Mouse (Mus musculus): Measurements from ENCODE around the gene A030014E15Rik.
"Not testable (repeated sequence)": the region's sequence is repeated elsewhere in the genome, so short reads cannot be mapped to it uniquely, and the experiment has no call there.

Gene A030014E15Rik

DNA sequence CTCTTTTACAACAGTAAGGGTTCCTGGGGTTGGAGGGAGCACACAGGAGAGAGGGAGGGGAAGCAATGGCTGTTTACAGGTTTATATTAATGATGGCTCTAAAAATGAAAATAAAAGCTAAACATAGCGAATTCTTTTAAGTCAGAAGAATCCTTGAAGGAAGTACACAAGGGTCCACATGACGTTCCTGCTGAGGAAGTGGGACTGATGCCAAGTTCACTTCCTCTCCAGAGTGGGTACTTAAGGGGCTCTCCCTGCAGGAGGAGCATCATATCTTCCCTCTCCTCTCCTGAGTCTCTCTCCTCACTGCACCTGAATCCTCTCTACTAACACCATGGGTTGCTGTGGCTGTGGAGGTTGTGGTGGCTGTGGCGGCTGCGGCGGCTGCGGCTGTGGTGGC, at the start of gene A030014E15Rik:
Gene A030014E15Rik, plus strand, starts transcription at position 268 of the 400 bp plus-strand sequence.
- DNase-seq (ENCODE audit: low read depth in 1 of 2, low spot score in 2 of 2), result no peak

DNA sequence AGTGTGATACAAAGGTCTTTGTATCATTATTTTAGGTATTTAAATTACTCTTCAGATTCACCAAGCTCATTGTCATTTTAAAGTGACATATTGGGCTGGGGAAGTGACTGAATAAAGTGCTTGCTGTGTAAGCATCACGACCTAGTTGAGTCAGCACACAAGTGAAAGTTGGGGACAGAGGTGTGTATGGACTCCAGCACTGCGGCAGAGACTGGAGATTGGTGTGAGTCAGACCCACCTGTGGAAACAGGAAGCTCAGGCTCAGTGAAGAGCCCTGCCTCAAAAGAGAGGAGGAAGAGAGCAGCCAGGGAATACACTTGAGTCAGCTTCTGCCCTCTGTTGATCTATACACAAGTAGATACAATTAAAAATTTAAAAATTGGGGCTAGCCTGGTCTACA, 45.5 kb upstream of the A030014E15Rik start:
- no peak for DNase-seq (ENCODE audit: low read depth in 1 of 2, low spot score in 2 of 2)

DNA sequence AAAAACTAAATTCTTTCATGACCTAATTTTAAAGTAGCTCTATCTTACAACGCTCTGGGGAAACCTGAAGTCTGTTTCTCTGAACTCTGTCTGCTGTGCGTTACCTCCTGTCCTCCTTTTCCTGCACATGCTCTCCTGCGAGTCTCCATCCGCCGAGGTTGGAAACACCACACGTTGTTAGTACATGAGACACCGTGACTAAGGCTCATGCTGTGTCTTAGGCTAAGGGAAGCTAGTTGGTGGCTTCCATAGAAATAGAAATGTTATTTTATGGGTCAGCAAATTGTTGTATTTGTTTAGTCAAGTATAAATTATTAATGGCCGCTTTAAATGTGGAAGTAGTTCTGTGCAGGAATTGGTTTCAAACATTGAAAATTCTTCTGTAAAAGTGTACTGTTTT, 44.5 kb upstream of the A030014E15Rik start:
- DNase-seq (ENCODE audit: low read depth in 1 of 2, low spot score in 2 of 2), result no peak

DNA sequence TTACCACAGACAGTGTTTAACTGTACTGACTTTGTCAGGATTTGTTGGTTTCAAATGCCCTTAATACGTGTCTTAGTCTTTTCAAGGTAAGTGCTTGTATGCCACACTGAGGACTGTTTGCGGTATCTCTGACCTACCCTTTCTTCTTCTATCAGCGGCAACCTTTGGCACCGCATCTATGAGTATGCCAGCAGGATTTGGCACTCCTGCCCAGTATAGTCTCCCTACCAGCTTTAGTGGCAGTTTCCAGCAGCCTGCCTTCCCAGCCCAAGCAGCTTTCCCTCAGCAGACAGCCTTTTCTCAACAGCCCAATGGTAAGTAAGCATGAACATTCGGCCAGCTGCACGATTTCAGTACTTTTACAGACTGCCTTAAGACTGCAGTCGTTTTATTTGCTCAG, 31.4 kb upstream of the A030014E15Rik start:
- DNase-seq (ENCODE audit: low read depth in 1 of 2, low spot score in 2 of 2), result no peak

DNA sequence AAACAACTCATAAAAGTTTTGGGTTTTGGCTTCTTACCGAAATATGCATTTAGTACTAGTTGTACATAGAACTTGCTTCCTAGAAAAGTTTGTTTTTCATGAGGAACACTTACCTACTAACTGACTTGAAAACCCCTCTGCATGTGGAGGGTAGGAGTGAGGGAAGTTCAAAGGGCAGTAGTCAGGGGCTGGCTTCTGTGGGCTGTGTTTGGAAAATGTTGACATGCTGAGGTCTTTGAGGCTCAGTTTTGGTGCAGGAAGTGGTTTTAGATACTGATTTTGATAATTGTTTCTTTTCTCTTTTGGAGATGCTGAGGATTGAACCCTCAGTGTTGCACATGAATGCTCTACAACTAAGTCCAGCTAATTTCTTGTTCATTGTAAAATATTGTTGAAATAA, 24.1 kb upstream of the A030014E15Rik start:
- DNase-seq (ENCODE audit: low read depth in 1 of 2, low spot score in 2 of 2), result no peak

DNA sequence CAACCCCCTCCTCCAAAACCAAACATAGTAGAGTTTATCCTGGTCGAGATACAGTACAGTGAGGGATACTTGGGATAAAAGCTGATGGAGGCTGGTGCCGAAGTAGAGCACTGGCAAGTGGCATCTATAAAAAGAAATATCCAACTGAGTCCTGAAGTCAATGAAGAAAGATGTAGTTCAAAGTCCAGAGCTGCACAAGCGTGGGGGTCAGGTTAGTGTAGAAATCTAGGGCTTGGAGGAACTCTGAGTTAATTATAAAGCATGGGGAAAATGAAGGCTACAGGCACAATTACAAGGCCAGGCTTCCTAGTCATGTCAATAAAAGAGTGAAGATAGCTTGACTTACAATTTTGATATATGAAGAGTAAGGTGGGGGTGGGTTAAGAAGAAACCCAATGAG, 23.5 kb upstream of the A030014E15Rik start:
- DNase-seq (ENCODE audit: low read depth in 1 of 2, low spot score in 2 of 2), result no peak

DNA sequence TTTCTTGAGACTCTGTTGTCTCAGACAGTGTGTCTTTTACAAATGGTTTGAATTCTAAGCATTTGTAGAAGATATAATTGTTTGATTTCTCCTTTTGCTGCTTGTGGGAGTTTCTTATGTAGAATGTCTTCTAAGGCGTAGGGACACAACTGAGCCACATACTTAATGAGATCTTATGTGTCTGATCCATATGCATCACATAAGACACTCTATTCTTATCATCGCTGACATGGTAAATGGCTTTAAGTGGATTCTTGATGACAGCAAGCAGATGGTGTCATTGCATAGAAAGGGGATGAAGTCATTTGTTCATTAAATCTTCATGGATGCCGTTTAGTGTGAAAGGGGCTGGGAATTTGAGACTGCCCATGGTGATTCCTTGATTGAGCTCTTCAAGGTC, 18.8 kb upstream of the A030014E15Rik start:
- no peak for DNase-seq (ENCODE audit: low read depth in 1 of 2, low spot score in 2 of 2)

DNA sequence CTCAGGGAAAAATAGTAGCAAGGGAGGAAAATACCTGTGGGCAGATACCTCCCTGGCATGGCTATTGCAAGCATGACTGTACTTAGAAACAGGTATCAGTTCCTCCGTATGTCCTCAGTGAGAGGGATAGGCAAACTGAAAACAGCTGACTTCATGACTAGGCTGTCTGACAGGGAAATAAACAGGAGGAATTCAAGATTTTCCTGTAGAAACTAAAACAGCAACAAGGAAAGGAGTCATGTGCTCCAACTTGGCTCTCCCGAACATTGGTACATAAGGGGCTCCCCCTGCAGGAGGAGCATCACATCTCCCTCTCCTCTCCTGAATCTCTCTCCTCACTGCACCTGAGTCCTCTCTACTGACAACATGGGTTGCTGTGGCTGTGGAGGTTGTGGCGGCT, 11.7 kb upstream of the A030014E15Rik start, which contains the start of gene A030005L19Rik:
Gene A030005L19Rik, plus strand, starts transcription at position 301 of the 400 bp plus-strand sequence.
- DNase-seq (ENCODE audit: low read depth in 1 of 2, low spot score in 2 of 2), result no peak

DNA sequence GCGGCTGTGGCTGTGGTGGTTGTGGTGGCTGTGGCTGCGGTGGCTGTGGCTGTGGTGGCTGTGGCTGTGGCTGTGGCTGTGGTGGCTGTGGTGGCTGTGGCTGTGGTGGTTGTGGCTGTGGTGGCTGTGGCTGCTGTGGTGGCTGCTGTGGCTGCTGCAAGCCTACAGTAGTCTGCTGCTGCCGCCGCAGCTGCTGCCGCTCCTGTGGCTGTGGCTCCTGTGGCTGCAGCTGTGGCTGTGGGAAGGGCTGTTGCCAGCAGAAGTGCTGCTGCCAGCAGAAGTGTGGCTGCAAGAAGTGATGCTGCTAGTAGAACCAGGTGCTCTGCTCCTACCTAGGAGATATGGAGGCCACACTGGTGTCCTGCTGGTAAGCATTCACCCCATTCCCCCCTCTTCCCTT, 11.3 kb upstream of the A030014E15Rik start:
- DNase-seq (ENCODE audit: low read depth in 1 of 2, low spot score in 2 of 2), result not testable (repeated sequence)

DNA sequence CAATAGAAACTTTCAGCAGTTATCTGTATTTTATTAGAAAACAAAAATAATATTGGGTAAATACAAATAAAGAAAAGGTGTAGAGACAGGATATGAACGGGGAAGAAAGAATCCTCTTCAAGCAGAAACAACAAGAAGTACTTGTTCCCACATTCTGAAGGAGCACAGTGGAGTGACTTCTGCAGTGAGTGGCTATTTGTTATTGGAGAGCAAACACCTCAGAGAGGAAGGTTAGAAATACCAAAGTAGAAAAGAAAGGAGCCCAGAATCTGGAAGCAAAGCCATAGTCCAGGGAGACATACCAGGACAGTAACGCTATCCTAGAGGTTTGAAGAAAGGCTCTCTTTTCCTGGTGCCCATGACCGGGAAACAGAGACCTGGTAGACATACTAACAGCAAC, 5.8 kb downstream of the A030014E15Rik start:
- DNase-seq (ENCODE audit: low read depth in 1 of 2, low spot score in 2 of 2), result not testable (repeated sequence)

DNA sequence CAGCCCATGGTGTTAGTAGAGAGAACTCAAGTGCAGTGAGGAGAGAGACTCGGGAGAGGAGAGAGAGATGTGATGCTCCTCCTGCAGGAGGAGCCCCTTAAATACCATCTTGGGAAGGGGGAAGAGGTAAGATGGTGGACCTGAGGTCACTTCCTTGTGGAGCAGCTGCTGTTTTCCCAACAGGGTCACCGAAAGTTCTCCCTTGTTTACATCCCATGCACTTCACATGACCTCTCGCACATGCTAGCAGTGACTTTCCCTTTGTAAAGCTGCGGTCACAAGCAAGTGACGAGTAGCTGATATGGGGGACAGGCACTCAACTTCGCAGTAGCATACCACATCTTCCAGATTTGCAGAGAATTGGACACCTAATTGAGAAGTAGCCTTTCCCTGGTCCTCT, 6.6 kb downstream of the A030014E15Rik start, which contains the start of gene Gm6217:
Gene Gm6217, minus strand, starts transcription at position 74 of the 400 bp plus-strand sequence.
- DNase-seq (ENCODE audit: low read depth in 1 of 2, low spot score in 2 of 2), result not testable (repeated sequence)

DNA sequence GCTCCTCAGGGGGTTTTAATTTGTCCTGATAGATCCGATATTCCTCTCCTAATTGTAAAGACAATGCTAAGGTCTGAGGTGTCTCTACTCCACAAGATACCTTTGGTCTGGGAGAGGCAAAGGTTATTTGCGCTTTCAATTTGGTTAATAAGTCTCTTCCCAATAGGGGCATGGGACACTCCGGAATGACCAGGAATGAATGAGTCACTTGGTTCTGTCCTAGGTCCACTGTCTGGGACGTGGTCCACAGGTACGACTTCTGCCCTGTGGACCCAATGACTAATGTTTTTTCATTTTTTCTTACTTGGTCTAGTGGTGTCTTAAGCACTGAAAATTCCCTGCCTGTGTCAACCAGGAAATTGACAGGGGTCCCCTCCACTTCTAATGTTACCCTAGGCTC, 13.9 kb downstream of the A030014E15Rik start:
- DNase-seq (ENCODE audit: low read depth in 1 of 2, low spot score in 2 of 2), result no peak

DNA sequence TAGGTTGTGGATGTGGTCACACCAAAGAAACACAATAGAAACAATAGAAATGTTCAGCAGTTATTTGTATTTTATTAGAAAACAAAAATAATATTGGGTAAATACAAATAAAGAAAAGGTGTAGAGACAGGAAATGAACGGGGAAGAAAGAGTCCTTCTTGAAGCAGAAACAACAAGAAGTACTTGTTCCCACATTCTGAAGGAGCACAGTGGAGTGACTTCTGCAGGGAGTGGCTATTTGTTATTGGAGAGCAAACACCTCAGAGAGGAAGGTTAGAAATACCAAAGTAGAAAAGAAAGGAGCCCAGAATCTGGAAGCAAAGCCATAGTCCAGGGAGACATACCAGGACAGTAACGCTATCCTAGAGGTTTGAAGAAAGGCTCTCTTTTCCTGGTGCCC, 17.8 kb downstream of the A030014E15Rik start:
- DNase-seq (ENCODE audit: low read depth in 1 of 2, low spot score in 2 of 2), result not testable (repeated sequence)

DNA sequence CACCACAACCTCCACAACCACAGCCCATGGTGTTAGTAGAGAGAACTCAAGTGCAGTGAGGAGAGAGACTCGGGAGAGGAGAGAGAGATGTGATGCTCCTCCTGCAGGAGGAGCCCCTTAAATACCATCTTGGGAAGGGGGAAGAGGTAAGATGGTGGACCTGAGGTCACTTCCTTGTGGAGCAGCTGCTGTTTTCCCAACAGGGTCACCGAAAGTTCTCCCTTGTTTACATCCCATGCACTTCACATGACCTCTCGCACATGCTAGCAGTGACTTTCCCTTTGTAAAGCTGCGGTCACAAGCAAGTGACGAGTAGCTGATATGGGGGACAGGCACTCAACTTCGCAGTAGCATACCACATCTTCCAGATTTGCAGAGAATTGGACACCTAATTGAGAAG, 18.6 kb downstream of the A030014E15Rik start, which contains the start of gene A030003K21Rik:
Gene A030003K21Rik, minus strand, starts transcription at position 94 of the 400 bp plus-strand sequence.
- DNase-seq (ENCODE audit: low read depth in 1 of 2, low spot score in 2 of 2), result not testable (repeated sequence)

DNA sequence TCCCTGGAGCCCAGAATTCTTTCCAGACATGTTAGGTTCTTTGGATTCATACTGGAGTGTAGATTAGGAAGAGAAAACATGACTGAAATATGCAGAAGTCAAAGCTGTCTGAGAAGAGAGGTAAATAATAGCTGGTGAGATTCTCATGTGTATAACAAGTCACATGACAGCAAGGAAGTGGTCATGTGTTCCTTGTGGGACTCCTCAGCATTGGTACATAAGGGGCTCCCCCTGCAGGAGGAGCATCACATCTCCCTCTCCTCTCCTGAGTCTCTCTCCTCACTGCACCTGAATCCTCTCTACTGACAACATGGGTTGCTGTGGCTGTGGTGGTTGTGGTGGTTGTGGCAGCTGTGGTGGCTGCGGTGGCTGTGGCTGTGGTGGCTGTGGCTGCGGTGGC, 21.3 kb downstream of the A030014E15Rik start:
- DNase-seq (ENCODE audit: low read depth in 1 of 2, low spot score in 2 of 2), result not testable (repeated sequence)

DNA sequence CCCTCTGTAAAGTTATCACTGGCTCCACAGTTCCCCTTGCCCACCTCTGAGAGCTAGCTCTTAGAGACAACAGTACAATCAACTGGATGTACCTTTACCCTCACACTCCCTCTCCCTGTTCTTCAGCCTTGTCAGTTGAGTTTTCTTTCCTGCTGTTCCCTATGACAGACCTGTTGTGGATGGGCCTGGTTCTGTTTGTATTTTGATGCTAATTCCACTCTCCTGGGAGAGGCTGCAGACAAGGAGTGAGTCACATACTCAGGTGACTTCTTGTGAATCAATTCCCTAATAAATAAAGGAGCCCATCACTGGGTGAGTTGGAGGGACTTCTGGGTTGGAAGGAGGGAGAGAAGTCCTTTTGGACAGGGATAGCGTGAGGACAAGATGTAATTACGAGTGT, 23.9 kb downstream of the A030014E15Rik start:
- no peak for DNase-seq (ENCODE audit: low read depth in 1 of 2, low spot score in 2 of 2)

DNA sequence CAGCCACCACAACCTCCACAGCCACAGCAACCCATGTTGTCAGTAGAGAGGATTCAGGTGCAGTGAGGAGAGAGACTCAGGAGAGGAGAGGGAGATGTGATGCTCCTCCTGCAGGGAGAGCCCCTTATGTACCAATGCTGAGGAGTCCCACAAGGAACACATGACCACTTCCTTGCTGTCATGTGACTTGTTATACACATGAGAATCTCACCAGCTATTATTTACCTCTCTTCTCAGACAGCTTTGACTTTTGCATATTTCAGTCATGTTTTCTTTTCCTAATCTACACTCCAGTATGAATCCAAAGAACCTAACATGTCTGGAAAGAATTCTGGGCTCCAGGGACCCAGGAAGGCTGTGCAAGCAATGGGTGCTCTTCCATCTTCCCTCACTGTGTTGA, 31.2 kb downstream of the A030014E15Rik start, which contains the start of gene Gm7544:
Gene Gm7544, minus strand, starts transcription at position 101 of the 400 bp plus-strand sequence.
- DNase-seq (ENCODE audit: low read depth in 1 of 2, low spot score in 2 of 2), result not testable (repeated sequence)

DNA sequence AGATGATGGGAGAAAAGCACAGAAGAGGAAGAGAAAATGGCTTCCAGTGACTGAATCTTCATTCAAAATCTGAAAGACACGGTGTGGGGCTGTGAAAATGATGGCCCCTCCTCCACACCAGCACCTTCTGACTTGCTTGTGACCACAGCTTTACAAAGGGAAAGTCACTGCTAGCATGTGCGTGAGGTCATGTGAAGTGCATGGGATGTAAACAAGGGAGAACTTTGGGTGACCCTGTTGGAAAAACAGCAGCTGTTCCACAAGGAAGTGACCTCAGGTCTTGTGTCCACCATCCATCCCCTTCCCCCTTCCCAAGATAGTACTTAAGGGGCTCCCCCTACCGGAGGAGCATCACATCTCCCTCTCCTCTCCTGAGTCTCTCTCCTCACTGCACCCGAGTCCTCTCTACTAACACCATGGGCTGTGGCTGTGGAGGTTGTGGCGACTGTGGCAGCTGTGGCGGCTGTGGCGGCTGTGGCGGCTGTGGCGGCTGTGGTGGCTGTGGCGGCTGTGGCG, 35.2 kb downstream of the A030014E15Rik start, which contains the start of gene Gm47955:
Gene Gm47955, plus strand, starts transcription at position 417 of the 516 bp plus-strand sequence.
- DNase-seq (ENCODE audit: low read depth in 1 of 2, low spot score in 2 of 2), result no peak

DNA sequence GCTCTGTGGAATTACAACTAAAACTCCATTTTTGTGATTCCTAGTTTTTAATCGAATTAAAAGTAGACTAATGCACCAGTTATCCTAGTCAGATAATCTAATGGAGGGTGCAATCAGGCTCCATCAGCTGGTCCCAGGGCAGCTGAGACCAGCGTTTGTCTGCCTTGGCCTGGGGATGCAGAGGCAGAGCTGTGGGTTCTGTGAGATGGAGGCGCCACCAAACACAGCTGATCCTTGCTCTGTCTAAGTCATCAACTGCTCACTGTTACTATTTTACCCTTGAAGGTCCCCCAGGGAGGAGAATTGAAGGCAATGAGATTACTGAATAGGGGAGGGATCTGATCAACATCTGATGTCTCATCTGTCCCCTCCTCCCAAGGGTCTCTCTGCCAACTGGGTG, 41.7 kb downstream of the A030014E15Rik start:
- no peak for DNase-seq (ENCODE audit: low read depth in 1 of 2, low spot score in 2 of 2)

DNA sequence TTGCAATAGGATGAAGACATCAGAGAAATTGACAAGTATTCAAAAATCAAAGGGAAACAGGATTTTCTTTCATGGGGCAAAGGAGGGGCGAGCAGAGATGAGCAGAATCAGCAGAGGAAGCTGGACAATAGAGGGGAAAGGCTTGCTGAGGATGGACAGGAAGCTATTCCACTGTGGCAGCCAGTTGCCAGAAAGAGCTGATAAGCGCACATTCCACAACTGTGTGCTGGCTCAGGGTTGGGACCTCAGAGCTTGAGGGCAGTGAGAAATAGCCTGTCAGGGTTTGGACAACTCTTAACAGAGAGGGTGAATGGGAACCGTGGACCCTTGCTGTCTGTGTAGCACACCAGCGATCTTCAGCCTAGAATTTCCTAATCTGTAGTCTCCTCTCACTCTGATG, 47.3 kb downstream of the A030014E15Rik start:
- no peak for DNase-seq (ENCODE audit: low read depth in 1 of 2, low spot score in 2 of 2)

DNA sequence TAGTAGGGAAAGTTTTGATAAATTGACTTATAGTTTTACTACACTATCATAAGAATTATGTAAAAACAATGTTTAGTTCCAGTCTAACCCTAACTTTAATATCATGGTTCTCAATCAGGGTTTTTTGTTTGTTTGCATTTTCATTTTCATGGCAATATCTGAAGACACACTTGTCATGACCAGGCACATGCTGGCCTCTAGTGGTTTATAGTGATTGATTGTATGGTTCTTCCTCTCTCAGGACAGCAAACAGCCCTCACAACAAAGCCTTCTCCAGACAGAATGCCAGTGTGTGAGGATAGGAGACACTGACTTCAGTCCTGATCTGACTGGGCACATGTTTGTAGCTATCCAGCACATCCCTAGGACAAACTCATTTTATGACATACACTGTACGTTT, 48.5 kb downstream of the A030014E15Rik start:
- no peak for DNase-seq (ENCODE audit: low read depth in 1 of 2, low spot score in 2 of 2)

DNA sequence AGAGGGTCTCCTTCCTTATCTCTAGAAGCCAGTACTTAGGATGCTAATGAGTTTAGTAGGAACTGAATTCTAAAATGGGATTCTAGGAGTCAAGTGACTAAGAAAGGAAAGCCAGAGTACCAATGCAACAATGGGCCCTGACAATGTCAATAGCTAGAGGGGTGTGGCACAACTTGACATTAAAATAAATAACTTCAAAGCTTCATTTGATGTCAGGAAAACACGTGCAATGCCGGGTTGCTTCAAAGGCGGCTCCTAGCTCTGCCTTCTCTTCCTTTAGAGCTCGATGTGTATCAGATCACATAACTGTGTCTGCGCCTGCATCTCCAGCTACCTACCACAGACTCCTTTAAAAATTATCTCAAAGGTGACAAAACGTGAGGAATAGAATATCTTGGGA, 49.2 kb downstream of the A030014E15Rik start:
- DNase-seq (ENCODE audit: low read depth in 1 of 2, low spot score in 2 of 2), result no peak

DNA sequence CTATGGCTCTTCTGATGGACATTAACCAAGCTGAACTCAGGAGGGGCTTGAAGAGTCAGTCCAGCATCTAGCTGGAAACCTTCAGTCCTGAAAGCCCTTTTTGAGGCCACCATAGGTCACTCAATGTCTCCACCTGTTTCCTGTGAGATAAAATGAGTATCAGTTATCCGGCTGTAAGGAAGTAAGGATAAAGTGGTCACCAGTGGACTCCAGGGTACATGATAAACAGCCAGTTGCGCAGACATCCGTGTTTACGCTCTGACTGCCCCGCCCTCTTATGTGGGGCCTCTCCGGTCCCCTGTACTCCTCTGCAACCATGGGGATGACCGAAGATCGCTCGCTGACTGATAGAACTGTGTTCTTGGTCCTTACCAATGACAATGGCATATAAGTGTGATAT, 49.6 kb downstream of the A030014E15Rik start:
- no peak for DNase-seq (ENCODE audit: low read depth in 1 of 2, low spot score in 2 of 2)

All from monocyte, adult 2 months (primary cell).